Mouse (Mus musculus) macrophage (primary cell): ENCODE measurements at regions not wholly inside any gene's neighbourhood (a gene's known extent, or its start where the extent isn't known, plus 50 kb on each side); places are given as distances from the start of the nearest gene placed in this dataset.
"Not testable (repeated sequence)": the region's sequence is repeated elsewhere in the genome, so short reads cannot be mapped to it uniquely, and the experiment has no call there.

ENCODE experiments used
- H3K27ac ChIP-seq: fragments of 350-480 bp; formaldehyde crosslinking; 2 replicates; pipeline ENCODE4 v1.9.0; 2021
- H3K36me3 ChIP-seq: fragments of 350-480 bp; formaldehyde crosslinking; 2 replicates; pipeline ENCODE4 v1.9.0; 2021; ENCODE audit errors: inconsistent target
- H3K4me3 ChIP-seq: fragments of 350-480 bp; formaldehyde crosslinking; 2 replicates; pipeline ENCODE4 v1.9.0; 2021; ENCODE audit errors: inconsistent target
- H3K79me2 ChIP-seq: fragments of 350-480 bp; formaldehyde crosslinking; 2 replicates; pipeline ENCODE4 v1.9.0; 2021; ENCODE audit errors: inconsistent target
- WGBS: methylation state at CpG from one replicate; pipeline ENCODE4 v1.1.7; 2026; ENCODE audit warnings: inconsistent platforms; ENCODE audit not compliant: missing documents; 5-methylcytosine and 5-hydroxymethylcytosine counted together

GRCm38 (mm10) chrX:75734628-75735302, 140.2 kb downstream of the Pls3 start:
- not testable (repeated sequence) for H3K4me3 ChIP-seq, H3K36me3 ChIP-seq, H3K27ac ChIP-seq, H3K79me2 ChIP-seq
- WGBS, result 39% methylated on average over 4 of the region's 13 CpGs

- WGBS, result 65% methylated on average over 8 of the region's 11 CpGs
- H3K27ac ChIP-seq, result 0 out of 2 replicates have a peak overlapping the region, but pooled peaks have one; percentile 36
- not testable (repeated sequence) for H3K36me3 ChIP-seq, H3K4me3 ChIP-seq, H3K79me2 ChIP-seq
These were observed 141.3 kb downstream of the Pls3 start for GRCm38 (mm10) chrX:75733651-75734050.

- not testable (repeated sequence) for H3K27ac ChIP-seq
- no CpG with 5 or more reads among the region's 12 CpGs for WGBS
These were observed 145.2 kb downstream of the Pls3 start for GRCm38 (mm10) chrX:75729791-75730190.

GRCm38 (mm10) chrX:75728507-75728906, 146.5 kb downstream of the Pls3 start:
- no peaks in the 10 kb centered on the region for H3K79me2 ChIP-seq
- 88% methylated on average over 2 of the region's 4 CpGs for WGBS
- H3K27ac ChIP-seq, result no peak overlapping the region

More at GRCm38 (mm10) chrX:75729791-75730190, 145.2 kb downstream of the Pls3 start:
- not testable (repeated sequence) for H3K4me3 ChIP-seq, H3K79me2 ChIP-seq, H3K36me3 ChIP-seq

GRCm38 (mm10) chrX:75723542-75723941, 145.5 kb upstream of the Rab39b start:
- not testable (repeated sequence) for H3K4me3 ChIP-seq, H3K36me3 ChIP-seq, H3K79me2 ChIP-seq, H3K27ac ChIP-seq
- no CpG with 5 or more reads among the region's 39 CpGs for WGBS

More at GRCm38 (mm10) chrX:75728507-75728906, 146.5 kb downstream of the Pls3 start:
- H3K36me3 ChIP-seq, result no peaks in the 10 kb centered on the region
- no peak overlapping the region for H3K4me3 ChIP-seq

- WGBS, result 20% methylated on average over 1 of the region's 1 CpGs
These were observed 121.9 kb upstream of the Rab39b start for GRCm38 (mm10) chrX:75699949-75700348.

GRCm38 (mm10) chrX:75675271-75675670, 97.2 kb upstream of the Rab39b start:
- 96% methylated on average over 6 of the region's 8 CpGs for WGBS
- H3K27ac ChIP-seq, H3K79me2 ChIP-seq, H3K4me3 ChIP-seq, H3K36me3 ChIP-seq: not testable (repeated sequence)

More at GRCm38 (mm10) chrX:75699949-75700348, 121.9 kb upstream of the Rab39b start:
- Histone ChIP-seq H3K36me3 (no peaks in the 10 kb centered on the region), H3K4me3 (no peak overlapping the region), H3K79me2 (no peaks in the 10 kb centered on the region), H3K27ac (no peak overlapping the region)

GRCm38 (mm10) chrX:75673920-75674665, 96.1 kb upstream of the Rab39b start:
- Histone ChIP-seq H3K27ac (no peak overlapping the region), H3K4me3 (peak overlapping the region; percentile 25; the same call in 1 of the 2 replicates), H3K79me2 (no peaks in the 10 kb centered on the region), H3K36me3 (no peaks in the 10 kb centered on the region)
- 21% methylated on average over 22 of the region's 23 CpGs for WGBS

- WGBS, result 56% methylated on average over 11 of the region's 13 CpGs
- no peak overlapping the region for H3K27ac ChIP-seq
- no peak overlapping the region for H3K4me3 ChIP-seq
These were observed 95.5 kb upstream of the Rab39b start for GRCm38 (mm10) chrX:75673586-75673919.

GRCm38 (mm10) chrX:75672976-75673375, 94.9 kb upstream of the Rab39b start:
- Histone ChIP-seq H3K79me2 (no peaks in the 10 kb centered on the region), H3K4me3 (no peak overlapping the region), H3K27ac (no peak overlapping the region), H3K36me3 (no peaks in the 10 kb centered on the region)
- WGBS, result 75% methylated on average over 12 of the region's 13 CpGs

More at GRCm38 (mm10) chrX:75673586-75673919, 95.5 kb upstream of the Rab39b start:
- H3K79me2 ChIP-seq, result no peaks in the 10 kb centered on the region
- no peaks in the 10 kb centered on the region for H3K36me3 ChIP-seq

GRCm38 (mm10) chrX:75667636-75668035, 89.6 kb upstream of the Rab39b start:
- Histone ChIP-seq H3K27ac (no peak overlapping the region), H3K4me3 (no peak overlapping the region), H3K36me3 (no peaks in the 10 kb centered on the region), H3K79me2 (no peaks in the 10 kb centered on the region)
- WGBS, result 92% methylated on average over 4 of the region's 4 CpGs

- WGBS, result 94% methylated on average over 6 of the region's 7 CpGs
- no peak overlapping the region for H3K4me3 ChIP-seq
- no peaks in the 10 kb centered on the region for H3K79me2 ChIP-seq
- H3K36me3 ChIP-seq, result no peaks in the 10 kb centered on the region
- no peak overlapping the region for H3K27ac ChIP-seq
These were observed 65.4 kb upstream of the Rab39b start for GRCm38 (mm10) chrX:75643402-75643801.
